Mouse (Mus musculus): Measurements from ENCODE around the gene Dpp9.

- TF ChIP-seq CEBPB (IDR thresholded peaks at IDR 0.05; ENCODE audit: insufficient read depth, poor library complexity, severe bottlenecking) = no peak
- TF ChIP-seq POLR2A (IDR thresholded peaks at IDR 0.05; ENCODE audit: insufficient read length, low read depth) = no peak
- TF ChIP-seq MYOD1 (IDR thresholded peaks at IDR 0.05; ENCODE audit: control insufficient read depth in 1 of 3, insufficient read length in 2 of 3, low read depth in 2 of 3) = no peak
- TF ChIP-seq POLR2AphosphoS2 (IDR thresholded peaks at IDR 0.05; ENCODE audit: insufficient read length, low read depth) = peak; percentile 28
- no peak for TF ChIP-seq SRF (IDR thresholded peaks at IDR 0.05; ENCODE audit: control insufficient read depth, insufficient read length, low read depth)
- TF ChIP-seq REST (IDR thresholded peaks at IDR 0.05; ENCODE audit: insufficient read depth, insufficient read length) = no peak
- TF ChIP-seq MAX (IDR thresholded peaks at IDR 0.05; ENCODE audit: low read depth) = no peak
Measured at GRCm38 (mm10) chr17:56265011-56265410, 46.3 kb upstream of the Dpp9 start.
